Mouse (Mus musculus) heart, embryonic 14.5 days (tissue): Measurements from ENCODE around the gene Rab9. TPM values are rescaled to one million over a fixed set of nuclear protein-coding genes. Genes with fewer than 3 reads are reported as not detected.

Source experiments
- ATAC-seq: fragments of 200-750 bp; cut with Nextera tagmentation; 2 replicates; pipeline ENCODE4 v1.8.0; 2017; ENCODE audit warnings: low read depth, moderate TSS enrichment; ENCODE audit not compliant: insufficient number of reproducible peaks, insufficient read depth, low FRiP score
- H3K27ac ChIP-seq, 2 experiments: fragments of 200-500 bp in 1 of 2; fragments of 300-500 bp in 1 of 2; sonication (generic) in 1 of 2; replicated peaks in 1 of 2; 2 replicates each; pipeline ENCODE4 v1.5.1; 2012 to 2014; ENCODE audit warnings: low read depth in 2 of 2, low read length in 2 of 2, control low read depth in 1 of 2, mild to moderate bottlenecking in 1 of 2, mixed read lengths in 1 of 2; ENCODE audit not compliant: control insufficient read depth in 1 of 2, insufficient read depth in 1 of 2
- H3K27me3 ChIP-seq: fragments of 300-500 bp; sonication (generic); 2 replicates; pipeline ENCODE4 v1.6.1; 2014; ENCODE audit warnings: mild to moderate bottlenecking, low read length, control low read depth; ENCODE audit not compliant: control insufficient read depth, insufficient read depth
- H3K36me3 ChIP-seq: fragments of 300-500 bp; sonication (generic); 2 replicates; pipeline ENCODE4 v1.6.1; 2014; ENCODE audit warnings: mild to moderate bottlenecking, control low read depth, low read length, mixed read lengths; ENCODE audit not compliant: control insufficient read depth, insufficient read depth
- H3K4me1 ChIP-seq, 2 experiments: fragments of 200-500 bp in 1 of 2; fragments of 300-500 bp in 1 of 2; sonication (generic) in 1 of 2; 2 replicates each; pipeline ENCODE4 v1.6.1; 2012 to 2014; ENCODE audit warnings: low read length in 2 of 2, control low read depth in 1 of 2, mixed read lengths in 1 of 2; ENCODE audit not compliant: control insufficient read depth in 2 of 2, insufficient read depth in 2 of 2
- H3K4me2 ChIP-seq: fragments of 300-500 bp; sonication (generic); 2 replicates; pipeline ENCODE4 v1.6.1; 2014; ENCODE audit warnings: mild to moderate bottlenecking, low read length
- H3K4me3 ChIP-seq, 2 experiments: fragments of 200-500 bp in 1 of 2; fragments of 300-500 bp in 1 of 2; sonication (generic) in 1 of 2; 2 replicates each; pipeline ENCODE4 v1.5.1; 2012 to 2014; ENCODE audit warnings: low read length in 2 of 2, mild to moderate bottlenecking in 2 of 2, control low read depth in 1 of 2, low read depth in 1 of 2, moderate library complexity in 1 of 2; ENCODE audit not compliant: control insufficient read depth in 1 of 2, insufficient read depth in 1 of 2
- H3K9ac ChIP-seq: fragments of 300-500 bp; sonication (generic); 2 replicates; pipeline ENCODE4 v1.6.1; 2014; ENCODE audit warnings: mild to moderate bottlenecking, low read length
- H3K9me3 ChIP-seq: fragments of 300-500 bp; sonication (generic); 2 replicates; pipeline ENCODE4 v1.6.1; 2016; ENCODE audit warnings: low read length, control low read depth; ENCODE audit not compliant: control insufficient read depth
- WGBS: fragments of 180-500 bp; shearing (Covaris S2); extraction: QIAGEN DNeasy Blood & Tissue Kit; methylation state at CpG from one replicate; pipeline ENCODE4 v1.1.7; 2014; 5-methylcytosine and 5-hydroxymethylcytosine counted together
- polyA plus RNA-seq: library from polyadenylated mRNA; unstranded; fragments of >200 nt; fragmentation: Nextera tagmentation; extraction: Ambion mirVana; gene quantifications from 2 replicates; pipeline ENCODE4 v1.2.1, GENCODE M21; 2014

The Rab9 gene
- polyA plus RNA-seq, 1 experiment from 2014 or later = 36.4 TPM

- ATAC-seq = no peak
- Histone ChIP-seq H3K4me2 (no peak overlapping the region), H3K4me3 (no peak overlapping the region), H3K4me1 (no peaks in the 10 kb centered on the region), H3K36me3 (no peaks in the 10 kb centered on the region), H3K9me3 (no peaks in the 10 kb centered on the region), H3K27ac (no peak overlapping the region), H3K27me3 (no peaks in the 10 kb centered on the region), H3K9ac (no peak overlapping the region)
- 87% methylated on average over 2 of the region's 2 CpGs for WGBS
Observed at GRCm38 (mm10) chrX:166495052-166495451, 15.4 kb upstream of the Rab9 start.

GRCm38 (mm10) chrX:166478631-166479364 lies 869 bp downstream of the Rab9 start:
- H3K4me2 ChIP-seq = peak overlapping the region; percentile 69
- peak overlapping the region; percentile 82 to 84; a peak in 3 of 4 replicates for H3K27ac ChIP-seq
- H3K4me1 ChIP-seq = 0 out of 4 replicates have a peak, but pooled peaks cover 0 to 3% of the 10 kb centered on the region in 2 experiments
- H3K9ac ChIP-seq = peak overlapping the region; percentile 74
- H3K36me3 ChIP-seq = peaks cover 8% of the 10 kb centered on the region; the same call in 1 of the 2 replicates
- no peaks in the 10 kb centered on the region for H3K9me3 ChIP-seq
- ATAC-seq = no peak; the same call in 1 of the 2 replicates
- peak overlapping the region; percentile 68 to 90 for H3K4me3 ChIP-seq
- no peaks in the 10 kb centered on the region for H3K27me3 ChIP-seq
- WGBS = 24% methylated on average over 28 of the region's 28 CpGs

- peaks cover 8% of the 10 kb centered on the region; the same call in 1 of the 2 replicates for H3K36me3 ChIP-seq
- ATAC-seq = no peak
- H3K4me3 ChIP-seq = no peak overlapping the region
- H3K9me3 ChIP-seq = no peaks in the 10 kb centered on the region
- WGBS = 70% methylated on average over 6 of the region's 6 CpGs
- peak overlapping the region; percentile 69 for H3K4me2 ChIP-seq
- 0 out of 4 replicates have a peak, but pooled peaks cover 0 to 3% of the 10 kb centered on the region in 2 experiments for H3K4me1 ChIP-seq
- no peaks in the 10 kb centered on the region for H3K27me3 ChIP-seq
- H3K27ac ChIP-seq = no peak overlapping the region
- no peak overlapping the region for H3K9ac ChIP-seq
Observed at GRCm38 (mm10) chrX:166477393-166477792, 2.3 kb downstream of the Rab9 start.

GRCm38 (mm10) chrX:166472612-166473011 lies 7.1 kb downstream of the Rab9 start:
- H3K4me2 ChIP-seq = no peak overlapping the region
- no peaks in the 10 kb centered on the region for H3K9me3 ChIP-seq
- peaks cover 12% of the 10 kb centered on the region; the same call in 1 of the 2 replicates for H3K36me3 ChIP-seq
- H3K4me3 ChIP-seq = no peak overlapping the region
- 72% methylated on average over 6 of the region's 6 CpGs for WGBS
- 0 out of 4 replicates have a peak, but pooled peaks cover 0 to 3% of the 10 kb centered on the region in 2 experiments for H3K4me1 ChIP-seq
- ATAC-seq = no peak
- no peak overlapping the region for H3K27ac ChIP-seq
- H3K9ac ChIP-seq = no peak overlapping the region
- H3K27me3 ChIP-seq = no peaks in the 10 kb centered on the region

GRCm38 (mm10) chrX:166468321-166468720 lies 11.3 kb downstream of the Rab9 start:
- H3K9ac ChIP-seq = no peak overlapping the region
- H3K4me1 ChIP-seq = no peaks in the 10 kb centered on the region
- WGBS = 87% methylated on average over 7 of the region's 7 CpGs
- H3K36me3 ChIP-seq = 0 out of 2 replicates have a peak, but pooled peaks cover 4% of the 10 kb centered on the region
- no peaks in the 10 kb centered on the region for H3K27me3 ChIP-seq
- no peak overlapping the region for H3K4me2 ChIP-seq
- no peaks in the 10 kb centered on the region for H3K9me3 ChIP-seq
- H3K27ac ChIP-seq = no peak overlapping the region
- no peak for ATAC-seq
- no peak overlapping the region for H3K4me3 ChIP-seq

GRCm38 (mm10) chrX:166455525-166455924 lies 24.1 kb downstream of the Rab9 start:
- Histone ChIP-seq H3K27me3 (no peaks in the 10 kb centered on the region), H3K36me3 (0 out of 2 replicates have a peak, but pooled peaks cover 6% of the 10 kb centered on the region)
- WGBS = 67% methylated on average over 1 of the region's 1 CpGs

GRCm38 (mm10) chrX:166454331-166454730 lies 25.3 kb downstream of the Rab9 start:
- H3K9me3 ChIP-seq = no peaks in the 10 kb centered on the region
- no peaks in the 10 kb centered on the region for H3K4me1 ChIP-seq
- H3K4me3 ChIP-seq = no peak overlapping the region
- no peak overlapping the region for H3K9ac ChIP-seq
- H3K27me3 ChIP-seq = no peaks in the 10 kb centered on the region
- no peak for ATAC-seq
- H3K4me2 ChIP-seq = no peak overlapping the region
- 0 out of 2 replicates have a peak, but pooled peaks cover 10% of the 10 kb centered on the region for H3K36me3 ChIP-seq
- no peak overlapping the region for H3K27ac ChIP-seq
- 59% methylated on average over 3 of the region's 3 CpGs for WGBS

More at GRCm38 (mm10) chrX:166455525-166455924, 24.1 kb downstream of the Rab9 start:
- Histone ChIP-seq H3K27ac (no peak overlapping the region), H3K4me1 (no peaks in the 10 kb centered on the region), H3K9ac (no peak overlapping the region), H3K9me3 (no peaks in the 10 kb centered on the region), H3K4me2 (no peak overlapping the region), H3K4me3 (no peak overlapping the region)
- no peak for ATAC-seq
